Mouse (Mus musculus): ENCODE data around the gene Ezh2.
A peak's percentile ranks its signal among the peaks of the same experiment; 100 is the strongest.
"Not testable (repeated sequence)": the region's sequence is repeated elsewhere in the genome, so short reads cannot be mapped to it uniquely, and the experiment has no call there.

Ezh2 gene

GRCm38 (mm10) chr6:47594926-47595623 is at the start of gene Ezh2:
TSS of gene Ezh2 (minus strand) at chr6:47595341.
- peak; percentile 96 to 97 for DNase-seq

GRCm38 (mm10) chr6:47636527-47637076 is 41.5 kb upstream of the Ezh2 start:
- DNase-seq, result peak in 1 of 2 experiments; percentile 9

GRCm38 (mm10) chr6:47635995-47636526 is 40.9 kb upstream of the Ezh2 start:
- no peak for DNase-seq

GRCm38 (mm10) chr6:47635207-47635994 is 40.3 kb upstream of the Ezh2 start:
- DNase-seq, result no peak

GRCm38 (mm10) chr6:47633467-47633866 is 38.3 kb upstream of the Ezh2 start:
- DNase-seq, result no peak

- not testable (repeated sequence) for DNase-seq
Observed at GRCm38 (mm10) chr6:47630061-47630460, 34.9 kb upstream of the Ezh2 start.

- DNase-seq, result no peak
Observed at GRCm38 (mm10) chr6:47627978-47628377, 32.8 kb upstream of the Ezh2 start.

- not testable (repeated sequence) for DNase-seq
Observed at GRCm38 (mm10) chr6:47626976-47627375, 31.8 kb upstream of the Ezh2 start.

- no peak for DNase-seq
Observed at GRCm38 (mm10) chr6:47621039-47621438, 25.9 kb upstream of the Ezh2 start.

GRCm38 (mm10) chr6:47608306-47608705 is 13.2 kb upstream of the Ezh2 start:
- not testable (repeated sequence) for DNase-seq

GRCm38 (mm10) chr6:47601931-47602330 is 6.8 kb upstream of the Ezh2 start:
- DNase-seq, result no peak

GRCm38 (mm10) chr6:47595696-47596095 is 555 bp upstream of the Ezh2 start:
- DNase-seq, result no peak

- peak; percentile 61 to 73 for DNase-seq
Observed at GRCm38 (mm10) chr6:47594141-47594835, 853 bp downstream of the Ezh2 start.

GRCm38 (mm10) chr6:47593590-47593989 is 1.6 kb downstream of the Ezh2 start:
- DNase-seq, result no peak

- DNase-seq, result not testable (repeated sequence)
Observed at GRCm38 (mm10) chr6:47587332-47587731, 7.8 kb downstream of the Ezh2 start.

GRCm38 (mm10) chr6:47572887-47573286 is 22.3 kb downstream of the Ezh2 start:
- no peak for DNase-seq

- no peak for DNase-seq
Observed at GRCm38 (mm10) chr6:47565326-47566035, 29.7 kb downstream of the Ezh2 start.

- DNase-seq, result peak in 1 of 2 experiments; percentile 1
Observed at GRCm38 (mm10) chr6:47561426-47561825, 33.7 kb downstream of the Ezh2 start.

GRCm38 (mm10) chr6:47560846-47561245 is 34.3 kb downstream of the Ezh2 start:
- DNase-seq, result no peak

- no peak for DNase-seq
Observed at GRCm38 (mm10) chr6:47560407-47560806, 34.7 kb downstream of the Ezh2 start.

- no peak for DNase-seq
Observed at GRCm38 (mm10) chr6:47559287-47559686, 35.9 kb downstream of the Ezh2 start.

GRCm38 (mm10) chr6:47552280-47552679 is 42.9 kb downstream of the Ezh2 start:
- DNase-seq, result no peak

Measured in lung, adult 18-20 months (tissue).